Mouse (Mus musculus): ENCODE data around the gene Sppl2a.
A peak's percentile ranks its signal among the peaks of the same experiment; 100 is the strongest.

Sppl2a gene

GRCm38 (mm10) chr2:126892316-126892715 is 40.7 kb downstream of the Sppl2a start:
- no peak for DNase-seq

- peak; percentile 27 for DNase-seq
Observed at GRCm38 (mm10) chr2:126891743-126892142, 41.3 kb downstream of the Sppl2a start.

DNA sequence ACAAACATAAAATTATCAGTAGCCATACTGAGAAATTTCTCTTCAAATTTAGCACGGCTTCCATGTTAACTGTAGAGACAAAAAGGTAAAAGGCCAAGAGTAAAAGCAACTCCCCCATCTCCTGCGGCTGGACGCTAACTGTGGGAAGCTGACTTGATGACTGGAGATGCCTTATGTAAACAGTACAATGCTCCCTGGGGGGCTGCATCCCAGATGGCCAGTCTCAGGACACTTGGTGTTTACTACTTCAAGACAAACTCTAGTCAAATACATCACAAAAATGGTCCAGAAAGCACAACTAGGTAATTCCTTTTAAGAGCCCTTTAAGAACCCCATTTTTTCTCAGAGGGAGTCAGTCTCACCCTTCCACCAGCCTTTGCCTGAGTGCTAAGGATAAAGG is 45.9 kb downstream of the Sppl2a start:
- DNase-seq: peak; percentile 93

DNA sequence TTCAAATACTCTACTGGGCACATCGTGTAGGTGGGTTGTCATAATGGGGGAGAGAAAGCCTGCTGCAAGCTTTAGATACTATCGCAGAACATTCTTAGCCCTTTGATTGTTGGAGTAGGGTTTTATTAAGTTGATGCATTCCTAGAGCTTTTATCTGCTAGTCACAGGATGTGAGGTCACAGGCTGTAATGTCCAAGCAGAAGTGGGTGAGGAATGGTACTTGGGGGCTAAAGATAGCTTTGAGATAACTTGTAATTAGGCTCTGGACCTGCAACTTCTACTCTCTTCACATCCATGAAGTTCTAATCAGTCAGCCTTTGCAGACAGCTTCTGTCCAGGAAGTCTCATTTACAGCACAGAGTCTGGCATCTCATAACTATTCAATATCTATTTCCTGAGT is 47.2 kb downstream of the Sppl2a start:
- peak; percentile 55 for DNase-seq

GRCm38 (mm10) chr2:126882711-126883110 is 50.3 kb downstream of the Sppl2a start:
- peak; percentile 93 for DNase-seq

DNA sequence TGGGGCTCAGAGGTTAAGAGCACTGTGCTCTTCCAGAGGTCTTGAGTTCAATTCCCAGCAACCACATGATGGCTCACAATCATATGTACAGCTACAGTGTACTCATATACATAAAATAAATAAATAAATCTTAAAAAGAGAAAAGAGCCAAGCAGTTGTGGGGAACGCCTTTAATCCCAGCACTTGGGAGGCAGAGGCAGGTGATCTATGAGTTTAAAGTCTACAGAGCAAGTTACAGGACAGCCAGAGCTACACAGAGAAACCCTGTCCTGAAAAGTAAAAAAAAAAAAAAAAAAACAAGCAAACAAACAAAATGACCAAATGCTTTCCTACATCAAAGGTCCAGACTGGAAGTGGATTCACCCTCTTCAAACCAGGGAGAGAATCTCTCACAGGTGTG is 55.0 kb downstream of the Sppl2a start:
- DNase-seq: peak; percentile 25

- peak; percentile 100 for DNase-seq
Observed at GRCm38 (mm10) chr2:126875871-126876796, 56.9 kb downstream of the Sppl2a start, which contains the start of gene Trpm7. Trpm7 (minus strand) TSS chr2:126876230.

- DNase-seq: no peak
Observed at GRCm38 (mm10) chr2:126875516-126875835, 57.6 kb downstream of the Sppl2a start.

- peak; percentile 86 for DNase-seq
Observed at GRCm38 (mm10) chr2:126874809-126875515, 58.1 kb downstream of the Sppl2a start.

GRCm38 (mm10) chr2:126866301-126866700 is 66.7 kb downstream of the Sppl2a start:
- DNase-seq: no peak

GRCm38 (mm10) chr2:126865501-126866199 is 67.4 kb downstream of the Sppl2a start:
- DNase-seq: no peak

- no peak for DNase-seq
Observed at GRCm38 (mm10) chr2:126865026-126865425, 68.0 kb downstream of the Sppl2a start.

DNA sequence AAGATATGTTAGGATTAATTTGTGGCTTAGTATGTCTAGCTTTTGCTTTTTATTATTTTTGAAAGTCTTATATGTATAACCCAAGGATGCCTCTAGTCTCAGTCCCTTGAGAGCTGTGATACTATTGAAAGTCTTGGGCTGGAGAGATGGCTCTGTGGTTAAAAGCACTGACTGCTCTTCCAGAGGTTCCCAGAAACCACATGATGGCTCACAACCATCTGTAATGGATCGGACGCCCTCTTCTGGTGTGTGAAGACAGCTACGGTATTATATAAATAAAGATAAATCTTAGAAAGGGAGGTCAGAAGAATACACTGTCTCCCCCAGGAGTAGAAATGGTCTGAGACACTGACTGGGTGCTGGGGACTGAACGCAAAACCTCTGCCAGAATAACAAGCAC is 88.3 kb downstream of the Sppl2a start:
- DNase-seq: no peak
